Mouse (Mus musculus) hindbrain, postnatal 0 days (tissue): ENCODE results near the gene Oaz1. TPM values are rescaled to one million over a fixed set of nuclear protein-coding genes. Genes with fewer than 3 reads are reported as not detected.
A peak's percentile ranks its signal among the peaks of the same experiment; 100 is the strongest.

Source experiments
- ATAC-seq: fragments of 200-750 bp; cut with Nextera tagmentation; 2 replicates; pipeline ENCODE4 v1.8.0; 2017; ENCODE audit warnings: mild to moderate bottlenecking, moderate TSS enrichment, moderate library complexity
- DNase-seq: peaks from one replicate; pipeline ENCODE4 v3.0.0-alpha.2; 2015; ENCODE audit warnings: low spot score
- H3K27ac ChIP-seq: fragments of 300-500 bp; sonication (generic); 2 replicates; pipeline ENCODE4 v1.5.1; 2014; ENCODE audit warnings: mild to moderate bottlenecking
- H3K27me3 ChIP-seq: fragments of 300-500 bp; sonication (generic); 2 replicates; pipeline ENCODE4 v1.6.1; 2014; ENCODE audit warnings: low read length, mixed read lengths; ENCODE audit not compliant: insufficient read depth
- H3K36me3 ChIP-seq: fragments of 300-500 bp; sonication (generic); 2 replicates; pipeline ENCODE4 v1.6.1; 2014; ENCODE audit warnings: low read length, mixed read lengths; ENCODE audit not compliant: insufficient read depth
- H3K4me1 ChIP-seq: fragments of 300-500 bp; sonication (generic); 2 replicates; pipeline ENCODE4 v1.6.1; 2014; ENCODE audit warnings: antibody characterized with exemption, low read length, mixed read lengths; ENCODE audit not compliant: insufficient read depth
- H3K4me2 ChIP-seq: fragments of 300-500 bp; sonication (generic); 2 replicates; pipeline ENCODE4 v1.6.1; 2014; ENCODE audit warnings: low read depth, mild to moderate bottlenecking, low read length, moderate library complexity, mixed read lengths
- H3K4me3 ChIP-seq: fragments of 300-500 bp; sonication (generic); 2 replicates; pipeline ENCODE4 v1.5.1; 2014; ENCODE audit warnings: low read length
- H3K9ac ChIP-seq: fragments of 300-500 bp; sonication (generic); replicated peaks from 2 replicates; pipeline ENCODE4 v1.6.1; 2014; ENCODE audit warnings: mild to moderate bottlenecking, low read length, moderate library complexity, mixed read lengths
- H3K9me3 ChIP-seq: fragments of 300-500 bp; sonication (generic); 2 replicates; pipeline ENCODE4 v1.6.1; 2016; ENCODE audit warnings: low read length, mixed read lengths
- CTCF ChIP-seq: IDR thresholded peaks from 2 replicates; pipeline ENCODE4 v1.5.1; 2016; ENCODE audit warnings: antibody characterized with exemption, control low read depth, low read depth
- WGBS: fragments of 180-500 bp; shearing (Covaris S2); extraction: QIAGEN DNeasy Blood & Tissue Kit; methylation state at CpG from one replicate; pipeline ENCODE4 v1.1.7; 2014; 5-methylcytosine and 5-hydroxymethylcytosine counted together
- polyA plus RNA-seq: library from polyadenylated mRNA; unstranded; fragments of >200 nt; fragmentation: Nextera tagmentation; extraction: Ambion mirVana; gene quantifications from 2 replicates; pipeline ENCODE4 v1.2.1, GENCODE M21; 2015
- total RNA-seq: library from RNA; depleted of rRNA; stranded (reverse); fragments of >200 nt; gene quantifications from 2 replicates; pipeline ENCODE4 v1.2.3, GENCODE M21; 2014

Oaz1 gene
- total and polyA plus RNA-seq, 2 experiments from 2014 or later, result 1,180 to 1,185 TPM

GRCm38 (mm10) chr10:80856908-80857307 lies 30.5 kb downstream of the Oaz1 start:
- TF ChIP-seq CTCF, result no peak
- Histone ChIP-seq H3K36me3 (peaks cover 14% of the 10 kb centered on the region), H3K9ac (no peak overlapping the region; the same call in 1 of the 2 replicates), H3K27ac (peak overlapping the region; percentile 86), H3K4me3 (no peak overlapping the region), H3K4me1 (peaks cover 16% of the 10 kb centered on the region; the same call in 1 of the 2 replicates), H3K4me2 (peak overlapping the region; percentile 23), H3K27me3 (no peaks in the 10 kb centered on the region), H3K9me3 (no peaks in the 10 kb centered on the region)
- no peak for DNase-seq
- 75% methylated on average over 5 of the region's 5 CpGs for WGBS
- ATAC-seq, result no peak

GRCm38 (mm10) chr10:80857386-80857785 lies 30.9 kb downstream of the Oaz1 start:
- Histone ChIP-seq H3K4me1 (peaks cover 16% of the 10 kb centered on the region; the same call in 1 of the 2 replicates), H3K4me2 (peak overlapping the region; percentile 28; the same call in 1 of the 2 replicates), H3K36me3 (peaks cover 14% of the 10 kb centered on the region), H3K9ac (peak overlapping the region; percentile 28; the same call in 1 of the 2 replicates), H3K4me3 (no peak overlapping the region), H3K27ac (peak overlapping the region; percentile 86), H3K9me3 (no peaks in the 10 kb centered on the region), H3K27me3 (no peaks in the 10 kb centered on the region)
- no peak for TF ChIP-seq CTCF
- peak; percentile 46 for DNase-seq
- ATAC-seq, result peak; percentile 46
- 27% methylated on average over 8 of the region's 8 CpGs for WGBS

- ATAC-seq (no peak), DNase-seq (no peak)
- H3K9me3 ChIP-seq, result no peaks in the 10 kb centered on the region
- peak overlapping the region; percentile 28; the same call in 1 of the 2 replicates for H3K9ac ChIP-seq
- WGBS, result 60% methylated on average over 3 of the region's 3 CpGs
- H3K4me2 ChIP-seq, result peak overlapping the region; percentile 28; the same call in 1 of the 2 replicates
- peaks cover 16% of the 10 kb centered on the region for H3K36me3 ChIP-seq
- peaks cover 16% of the 10 kb centered on the region; the same call in 1 of the 2 replicates for H3K4me1 ChIP-seq
- peak overlapping the region; percentile 86; the same call in 1 of the 2 replicates for H3K27ac ChIP-seq
- no peak overlapping the region for H3K4me3 ChIP-seq
- H3K27me3 ChIP-seq, result no peaks in the 10 kb centered on the region
- TF ChIP-seq CTCF, result no peak
These were observed 31.4 kb downstream of the Oaz1 start for GRCm38 (mm10) chr10:80857848-80858247.

DNA sequence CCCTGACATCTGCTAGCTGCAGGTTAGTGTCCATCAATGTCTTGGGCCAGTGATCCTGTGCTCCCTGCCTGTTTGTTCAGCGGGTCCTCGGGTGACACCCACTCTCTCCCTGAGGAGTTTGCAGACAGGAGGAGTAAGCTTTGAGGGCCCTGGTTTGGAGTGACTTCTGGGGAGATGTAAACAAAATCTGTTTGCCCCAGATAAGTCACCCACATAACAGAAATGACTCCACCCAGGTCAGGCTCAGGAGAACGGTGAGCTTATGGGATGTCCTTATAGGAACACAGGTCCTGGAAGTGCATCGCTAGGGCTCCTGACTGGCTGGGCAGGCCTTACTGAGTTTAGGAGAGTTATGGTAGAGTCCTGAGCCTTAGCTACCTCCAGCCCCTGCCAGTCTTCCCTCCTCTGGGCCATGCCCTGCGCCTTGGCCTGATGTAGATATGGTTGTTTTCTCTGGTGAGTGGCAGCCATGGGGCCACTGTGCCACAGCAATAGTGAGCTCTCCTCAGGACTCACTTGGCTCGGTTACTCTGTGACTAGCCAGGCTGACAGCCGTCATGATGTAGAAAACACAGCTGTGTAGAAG lies 32.0 kb downstream of the Oaz1 start:
- no peaks in the 10 kb centered on the region for H3K9me3 ChIP-seq
- TF ChIP-seq CTCF, result no peak
- WGBS, result 85% methylated on average over 7 of the region's 7 CpGs
- peaks cover 16% of the 10 kb centered on the region for H3K36me3 ChIP-seq
- H3K4me3 ChIP-seq, result no peak overlapping the region
- peaks cover 16% of the 10 kb centered on the region; the same call in 1 of the 2 replicates for H3K4me1 ChIP-seq
- no peaks in the 10 kb centered on the region for H3K27me3 ChIP-seq
- ATAC-seq, result no peak
- no peak for DNase-seq
- no peak overlapping the region for H3K4me2 ChIP-seq
- no peak overlapping the region for H3K9ac ChIP-seq
- peak overlapping the region; percentile 86; the same call in 1 of the 2 replicates for H3K27ac ChIP-seq

DNA sequence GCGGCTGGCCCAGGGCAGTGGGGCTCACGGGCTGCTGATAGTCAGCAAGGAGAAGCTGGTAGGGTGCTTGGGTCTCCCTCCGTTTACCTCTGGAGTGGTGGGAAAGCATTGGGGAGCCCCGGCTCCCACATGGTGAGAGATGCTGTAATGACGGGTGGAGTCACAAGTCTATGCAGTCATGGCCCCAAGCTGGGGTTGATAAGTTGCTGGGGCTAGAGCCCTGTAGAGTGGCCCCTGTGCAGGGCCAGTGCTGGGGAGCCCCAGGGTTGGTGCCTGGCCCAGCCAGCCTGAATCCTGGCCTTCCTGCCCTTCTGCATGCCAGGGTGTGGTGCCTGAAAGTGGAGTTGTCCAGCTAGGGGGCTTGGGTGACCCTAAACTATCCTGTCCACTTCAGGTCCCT lies 35.8 kb downstream of the Oaz1 start:
- no peak overlapping the region for H3K4me3 ChIP-seq
- no peaks in the 10 kb centered on the region for H3K4me1 ChIP-seq
- ATAC-seq (no peak), DNase-seq (no peak)
- 88% methylated on average over 5 of the region's 5 CpGs for WGBS
- H3K27ac ChIP-seq, result no peak overlapping the region
- H3K4me2 ChIP-seq, result no peak overlapping the region
- H3K9me3 ChIP-seq, result no peaks in the 10 kb centered on the region
- no peak for TF ChIP-seq CTCF
- H3K36me3 ChIP-seq, result peaks cover 21% of the 10 kb centered on the region
- no peaks in the 10 kb centered on the region for H3K27me3 ChIP-seq
- no peak overlapping the region for H3K9ac ChIP-seq

GRCm38 (mm10) chr10:80864446-80864845 lies 38.0 kb downstream of the Oaz1 start:
- H3K9me3 ChIP-seq, result no peaks in the 10 kb centered on the region
- no peaks in the 10 kb centered on the region for H3K4me1 ChIP-seq
- H3K9ac ChIP-seq, result no peak overlapping the region
- H3K4me3 ChIP-seq, result no peak overlapping the region
- DNase-seq (peak; percentile 28), ATAC-seq (no peak)
- H3K4me2 ChIP-seq, result no peak overlapping the region
- no peak overlapping the region for H3K27ac ChIP-seq
- TF ChIP-seq CTCF, result no peak
- H3K27me3 ChIP-seq, result no peaks in the 10 kb centered on the region
- peaks cover 31% of the 10 kb centered on the region for H3K36me3 ChIP-seq
- WGBS, result 71% methylated on average over 16 of the region's 16 CpGs

DNA sequence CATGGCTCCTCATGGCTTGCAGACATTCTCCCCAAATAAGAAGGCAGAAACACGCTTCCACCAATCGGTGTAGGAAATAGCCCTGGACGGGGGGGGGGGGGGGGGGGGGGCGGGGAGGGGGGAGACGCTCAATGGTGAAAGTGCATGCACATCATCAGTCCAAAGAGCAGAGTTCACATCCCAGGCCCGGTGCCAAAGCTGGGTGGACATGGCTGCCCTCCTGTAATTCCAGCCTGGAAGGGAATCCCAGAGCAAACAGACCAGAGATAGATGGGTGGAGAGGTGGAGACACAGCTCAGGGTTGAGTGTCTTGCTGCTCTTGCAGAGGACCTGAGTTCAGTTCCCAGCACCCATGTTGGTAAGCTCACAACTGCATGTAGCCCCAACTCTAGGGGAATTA lies 44.5 kb downstream of the Oaz1 start:
- ATAC-seq (no peak), DNase-seq (no peak)
- 73% methylated on average over 3 of the region's 6 CpGs for whole genome bisulfite sequencing
- Histone ChIP-seq H3K36me3 (peaks cover 11% of the 10 kb centered on the region; the same call in 1 of the 2 replicates), H3K27ac (no peak overlapping the region), H3K9ac (no peak overlapping the region), H3K27me3 (no peaks in the 10 kb centered on the region), H3K4me3 (no peak overlapping the region), H3K4me2 (no peak overlapping the region), H3K4me1 (no peaks in the 10 kb centered on the region), H3K9me3 (no peaks in the 10 kb centered on the region)
- TF ChIP-seq CTCF, result no peak
